Mouse (Mus musculus) liver, embryonic 14.5 days (tissue): ENCODE measurements around the gene Esrrb.

ENCODE experiments used
- CTCF ChIP-seq: IDR thresholded peaks from 2 replicates; pipeline ENCODE4 v1.5.1; 2016; ENCODE audit warnings: antibody characterized with exemption, low read depth, control low read depth
- EP300 ChIP-seq: IDR thresholded peaks from 2 replicates; pipeline ENCODE4 v1.6.1; 2016; ENCODE audit warnings: antibody characterized with exemption, low read depth

GRCm38 (mm10) chr12:86395326-86395725, 34.4 kb downstream of the Esrrb start:
- TF ChIP-seq EP300 (no peak), CTCF (no peak)
